Mouse (Mus musculus) kidney, adult 2 months (tissue): ENCODE measurements around the gene Eid2.

ENCODE experiments used
- CTCF ChIP-seq: fragments of 200-500 bp; conservative IDR thresholded peaks from 2 replicates; pipeline ENCODE4 v1.5.1; 2011; ENCODE audit warnings: low read depth, mild to moderate bottlenecking, control low read depth, low read length, moderate library complexity, mixed read lengths; ENCODE audit not compliant: insufficient read depth, insufficient read length
- POLR2A ChIP-seq: fragments of 200-500 bp; IDR thresholded peaks from one replicate; pipeline ENCODE4 v1.6.1; 2011; ENCODE audit warnings: low read depth, low read length, control low read depth

GRCm38 (mm10) chr7:28301616-28302433 lies 34.1 kb downstream of the Eid2 start, which contains the start of gene Dll3:
- TF ChIP-seq POLR2A, result no peak
- TF ChIP-seq CTCF, result peak; percentile 50
